Mouse (Mus musculus): ENCODE measurements around the gene Cpa5.

Cpa5 gene

DNA sequence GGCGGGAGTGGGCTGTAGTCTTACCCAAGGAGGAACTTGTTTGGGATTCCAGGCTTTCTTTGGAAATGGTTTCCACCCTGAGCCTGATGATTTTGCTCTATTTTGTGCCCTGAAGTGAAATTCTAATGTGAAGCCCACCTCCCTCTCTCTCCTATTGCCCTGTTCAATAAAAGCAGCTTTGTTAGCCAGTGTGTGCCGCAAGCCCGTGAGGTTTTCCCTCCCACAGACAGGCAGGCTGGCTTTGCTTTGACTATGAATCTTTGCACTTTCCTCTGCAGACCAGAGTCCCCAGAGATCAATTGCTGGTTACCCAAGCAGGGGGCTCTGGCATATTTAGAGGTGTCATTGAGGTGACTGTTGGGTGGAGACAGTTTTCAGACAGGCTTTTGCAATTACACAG is 33.7 kb downstream of the Cpa5 start:
- no peak for DNase-seq (ENCODE audit: low read depth, low spot score)

- DNase-seq (ENCODE audit: low read depth, low spot score), result no peak
Observed at GRCm38 (mm10) chr6:30645379-30645778, 34.6 kb downstream of the Cpa5 start.

DNA sequence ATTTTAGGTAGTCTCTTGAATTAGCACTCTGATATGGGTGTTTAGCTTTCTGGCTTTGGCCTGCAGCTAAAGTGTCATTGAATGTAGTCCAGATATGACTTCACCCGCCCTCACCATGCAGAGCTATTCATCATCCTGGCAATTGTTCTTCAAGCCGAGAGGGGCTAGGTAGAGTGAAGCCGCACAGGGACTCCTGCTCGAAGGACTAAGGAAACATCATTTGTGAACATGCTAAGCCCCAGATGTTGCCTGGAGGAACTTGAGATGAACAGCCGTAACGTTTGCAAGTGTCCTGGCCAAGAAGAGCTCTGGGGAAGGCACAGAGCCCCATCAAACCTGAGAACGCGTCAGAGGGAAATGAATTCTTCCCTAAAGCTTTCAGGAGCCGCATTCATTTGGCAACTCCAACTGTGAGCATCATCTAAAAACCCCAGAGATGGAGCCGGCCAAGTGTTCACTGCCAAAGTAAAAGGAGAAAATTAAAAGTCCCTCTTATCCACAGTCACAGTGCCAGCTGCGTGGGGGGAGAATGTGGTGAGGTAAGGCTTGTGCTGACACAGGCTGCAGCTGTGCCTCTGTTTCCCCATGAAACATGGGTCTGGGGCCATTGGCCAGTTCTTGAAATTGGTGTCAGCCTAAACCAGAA is 39.0 kb downstream of the Cpa5 start:
- no peak for DNase-seq (ENCODE audit: low read depth, low spot score)

DNA sequence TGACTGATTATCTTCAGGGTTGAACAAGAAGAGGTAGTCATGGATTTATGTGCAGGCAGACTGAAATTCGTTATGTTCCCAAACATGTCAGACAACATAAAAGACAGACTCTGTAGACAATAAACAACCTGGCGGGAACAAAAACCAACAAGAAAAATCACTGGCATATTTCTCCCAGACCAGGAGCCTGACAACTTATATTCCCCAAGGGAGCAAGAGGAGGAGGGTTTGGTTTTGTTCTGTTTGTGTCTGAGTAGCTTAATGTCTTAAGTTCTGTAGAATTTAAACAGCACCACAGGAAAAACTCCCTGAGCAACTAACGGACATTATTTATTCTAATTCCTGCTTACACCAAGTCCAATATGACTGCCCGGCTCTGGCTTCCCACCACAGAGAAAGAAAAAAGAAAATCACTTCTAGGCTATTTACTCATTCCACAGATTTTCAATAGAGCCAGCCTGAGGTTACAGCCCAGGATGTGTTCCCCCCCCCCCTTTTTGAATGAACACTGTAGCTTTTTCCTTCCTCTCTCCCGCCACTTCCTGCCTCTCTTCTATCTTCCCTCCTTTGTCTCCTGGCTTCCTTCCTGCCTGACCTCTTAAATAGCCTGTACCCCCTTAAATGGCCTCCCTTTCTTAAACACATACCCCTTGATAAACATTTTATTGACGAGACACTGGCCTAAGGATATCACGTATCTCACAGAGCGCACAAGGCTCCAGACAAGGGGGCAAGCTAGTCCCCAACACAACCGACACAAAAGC is 41.8 kb downstream of the Cpa5 start:
- no peak for DNase-seq (ENCODE audit: low read depth, low spot score)

GRCm38 (mm10) chr6:30653518-30653917 is 42.7 kb downstream of the Cpa5 start:
- no peak for DNase-seq (ENCODE audit: low read depth, low spot score)

- DNase-seq (ENCODE audit: low read depth, low spot score), result no peak
Observed at GRCm38 (mm10) chr6:30654402-30654859, 43.6 kb downstream of the Cpa5 start.

GRCm38 (mm10) chr6:30654932-30655331 is 44.1 kb downstream of the Cpa5 start:
- DNase-seq (ENCODE audit: low read depth, low spot score), result no peak

- no peak for DNase-seq (ENCODE audit: low read depth, low spot score)
Observed at GRCm38 (mm10) chr6:30657279-30657678, 46.5 kb downstream of the Cpa5 start.

DNA sequence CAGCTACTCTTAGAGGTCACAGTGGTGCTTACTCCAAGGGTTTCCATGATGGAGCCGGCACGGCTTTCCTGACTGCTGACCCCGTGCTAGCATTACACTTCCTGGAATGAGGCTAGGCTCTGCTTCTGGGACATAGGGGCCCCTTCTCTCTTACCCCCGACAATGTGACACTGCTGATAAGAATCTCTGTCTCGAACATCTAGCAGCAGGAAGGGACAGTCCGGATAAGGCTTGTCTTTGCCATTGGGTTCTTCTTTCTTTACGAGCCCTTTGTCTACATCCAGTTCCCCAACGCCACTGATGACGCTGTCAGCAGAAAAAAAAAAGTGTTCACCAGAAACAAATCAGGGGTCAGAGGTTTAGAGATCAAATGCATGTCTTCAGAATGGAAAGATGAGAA is 47.8 kb downstream of the Cpa5 start:
- no peak for DNase-seq (ENCODE audit: low read depth, low spot score)

- no peak for DNase-seq (ENCODE audit: low read depth, low spot score)
Observed at GRCm38 (mm10) chr6:30664776-30665175, 54.0 kb downstream of the Cpa5 start.

GRCm38 (mm10) chr6:30665296-30665695 is 54.5 kb downstream of the Cpa5 start:
- no peak for DNase-seq (ENCODE audit: low read depth, low spot score)

DNA sequence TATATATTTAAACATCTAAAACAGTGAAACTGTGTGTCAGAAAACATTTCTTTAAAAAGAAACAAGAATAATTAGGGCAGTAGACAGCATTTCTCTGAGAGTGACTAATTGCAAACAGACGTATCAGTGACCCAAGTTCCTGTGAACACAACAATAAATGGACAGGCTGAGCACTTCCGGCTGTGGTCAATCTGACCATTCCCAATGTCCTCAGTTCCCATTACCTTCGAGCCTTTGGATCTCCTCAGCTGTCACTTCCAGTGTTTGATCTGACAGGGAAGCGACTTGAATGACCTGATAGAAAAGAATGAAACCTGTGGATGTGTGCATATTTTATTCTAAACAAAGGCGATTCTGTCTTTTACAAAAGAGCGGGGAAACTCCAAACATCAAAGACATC is 55.2 kb downstream of the Cpa5 start:
- no peak for DNase-seq (ENCODE audit: low read depth, low spot score)

DNA sequence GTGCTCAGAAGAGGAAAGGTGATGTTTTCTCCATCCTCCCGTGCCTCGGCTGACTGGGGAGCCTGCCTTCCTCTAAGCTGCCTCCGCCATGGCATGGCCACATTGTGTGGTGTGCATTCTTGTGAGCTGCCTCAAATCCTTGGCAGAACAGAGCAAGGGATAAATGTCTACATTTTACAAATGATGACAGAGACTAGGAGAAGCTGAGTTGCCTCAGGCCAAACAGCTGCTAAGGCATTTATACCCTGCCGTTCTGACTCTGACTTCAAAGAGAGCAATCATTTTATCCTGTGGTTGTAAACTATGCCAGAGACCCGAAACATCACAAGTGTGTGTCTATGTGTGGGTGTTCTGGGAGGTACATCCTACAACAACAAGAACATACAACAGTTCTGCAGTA is 56.8 kb downstream of the Cpa5 start:
- DNase-seq (ENCODE audit: low read depth, low spot score), result peak; percentile 78

DNA sequence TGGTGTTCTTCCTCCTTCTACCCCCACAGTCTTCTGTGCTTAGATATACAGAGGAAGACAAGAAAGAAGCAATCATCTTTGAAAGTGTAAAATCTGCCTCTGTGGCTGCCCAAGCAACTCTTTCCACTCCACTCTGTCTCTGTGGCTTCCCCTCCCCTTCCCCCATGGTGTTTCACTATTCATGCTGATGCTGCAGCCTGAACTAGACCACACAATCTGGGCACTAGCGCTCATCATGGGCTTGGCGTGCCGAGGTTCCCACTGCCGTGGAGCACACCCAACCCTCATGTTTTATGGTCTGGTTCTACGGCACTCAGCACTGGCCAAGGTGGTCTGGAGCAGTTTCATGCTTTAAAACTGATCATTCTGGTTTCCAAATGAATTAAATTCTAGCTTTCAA is 60.9 kb downstream of the Cpa5 start:
- no peak for DNase-seq (ENCODE audit: low read depth, low spot score)

DNA sequence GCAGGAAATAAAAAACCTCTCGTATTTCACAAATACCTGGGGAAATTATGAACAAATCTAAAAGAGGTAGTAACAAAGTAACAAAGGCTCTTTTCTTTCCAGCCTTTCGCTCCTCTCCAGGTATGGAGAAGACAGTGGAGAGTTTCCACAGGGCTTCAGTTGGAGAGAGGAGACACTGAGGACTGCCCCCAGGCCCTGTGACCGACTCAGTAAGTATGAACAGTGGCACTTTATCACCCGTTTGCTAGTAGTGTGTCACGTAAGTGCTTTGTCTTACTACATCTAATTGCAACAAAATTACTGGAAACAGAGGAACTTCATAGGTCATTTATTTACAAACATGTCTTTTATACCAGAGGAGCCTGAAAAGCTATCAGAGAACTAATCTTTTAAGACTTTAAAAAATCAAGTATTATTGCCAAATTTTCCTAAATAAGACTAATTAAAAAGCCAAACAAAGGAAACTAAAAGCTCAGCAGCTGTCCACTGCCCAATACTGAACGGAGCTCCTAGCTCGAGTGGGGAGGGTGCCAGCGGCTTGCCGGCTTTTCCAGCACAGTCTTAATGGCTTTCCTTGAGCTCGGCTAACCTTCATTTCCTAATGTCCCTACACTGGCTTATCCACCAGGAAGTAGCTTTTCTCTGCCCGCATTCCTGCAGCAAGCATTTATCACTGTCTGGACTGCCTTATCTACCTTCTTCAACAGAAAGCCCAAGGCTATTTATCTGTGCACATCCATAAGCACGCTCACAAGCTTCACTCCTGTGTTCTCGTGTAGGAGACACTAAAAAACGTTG is 63.2 kb downstream of the Cpa5 start:
- no peak for DNase-seq (ENCODE audit: low read depth, low spot score)

DNA sequence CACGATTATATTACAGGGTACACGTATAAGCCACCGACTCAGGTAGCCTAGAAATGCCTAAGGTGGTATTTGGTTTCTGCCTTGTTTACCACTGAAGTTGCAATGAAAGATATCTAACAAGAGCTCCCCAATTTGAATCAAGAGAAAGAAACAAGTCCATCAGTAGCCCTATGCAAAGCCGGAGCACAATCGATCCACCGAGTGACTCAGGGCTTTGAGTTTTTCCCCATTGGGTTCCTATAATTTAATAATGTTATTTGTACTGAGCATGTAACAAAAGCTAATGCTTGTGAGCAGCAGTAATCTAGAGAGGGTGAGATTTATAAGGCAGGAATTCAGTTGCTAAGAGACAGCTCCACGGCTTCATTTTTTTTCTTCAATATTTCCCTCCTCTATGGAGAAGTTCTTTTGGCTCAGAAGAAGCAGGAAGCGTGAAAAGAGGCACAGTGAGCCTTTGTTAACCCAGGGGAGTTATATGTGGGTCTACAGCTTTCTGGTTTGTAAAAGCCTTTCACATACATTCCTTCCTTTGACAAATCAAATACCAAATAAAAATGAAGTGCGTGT is 64.0 kb downstream of the Cpa5 start:
- no peak for DNase-seq (ENCODE audit: low read depth, low spot score)

GRCm38 (mm10) chr6:30675281-30675771 is 64.5 kb downstream of the Cpa5 start:
- DNase-seq (ENCODE audit: low read depth, low spot score), result no peak

DNA sequence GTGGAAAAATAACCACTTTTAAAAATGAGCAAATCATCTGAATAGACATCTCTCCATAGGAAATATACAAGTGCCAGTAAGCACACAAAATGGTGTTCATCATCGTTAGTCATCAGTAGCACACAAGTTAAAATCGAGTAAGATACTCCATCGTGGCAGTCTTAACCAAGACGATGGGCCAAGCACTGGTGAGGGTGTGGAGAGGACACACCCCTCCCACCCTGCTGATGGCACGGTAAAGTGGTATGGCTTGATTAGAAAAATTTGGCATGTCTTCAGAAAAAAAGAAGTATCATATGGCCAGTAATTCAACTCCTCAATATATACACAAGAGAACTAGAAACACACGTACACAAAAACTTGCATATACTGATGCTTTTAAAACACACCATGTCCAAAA is 65.7 kb downstream of the Cpa5 start:
- no peak for DNase-seq (ENCODE audit: low read depth, low spot score)

- DNase-seq (ENCODE audit: low read depth, low spot score), result no peak
Observed at GRCm38 (mm10) chr6:30677591-30677990, 66.8 kb downstream of the Cpa5 start.

DNA sequence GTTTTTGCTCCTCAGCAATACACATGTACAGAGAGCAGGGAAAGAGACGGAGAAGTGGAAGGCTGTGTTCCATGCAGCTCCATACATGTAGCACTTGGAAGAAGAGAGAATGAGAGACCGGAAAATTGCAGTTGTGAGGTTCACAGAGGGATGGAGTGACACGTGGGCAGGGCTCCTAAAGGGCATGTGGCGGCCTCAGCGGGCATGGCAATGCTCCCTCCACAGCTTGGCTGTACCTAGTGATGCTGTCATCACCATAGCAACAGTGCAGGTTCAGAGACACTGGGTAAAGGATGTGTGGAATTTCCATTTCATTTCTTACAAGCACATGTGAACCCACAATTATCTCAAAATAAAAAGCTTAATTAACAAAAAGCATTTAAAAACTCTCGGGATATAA is 67.7 kb downstream of the Cpa5 start:
- DNase-seq (ENCODE audit: low read depth, low spot score), result no peak

DNA sequence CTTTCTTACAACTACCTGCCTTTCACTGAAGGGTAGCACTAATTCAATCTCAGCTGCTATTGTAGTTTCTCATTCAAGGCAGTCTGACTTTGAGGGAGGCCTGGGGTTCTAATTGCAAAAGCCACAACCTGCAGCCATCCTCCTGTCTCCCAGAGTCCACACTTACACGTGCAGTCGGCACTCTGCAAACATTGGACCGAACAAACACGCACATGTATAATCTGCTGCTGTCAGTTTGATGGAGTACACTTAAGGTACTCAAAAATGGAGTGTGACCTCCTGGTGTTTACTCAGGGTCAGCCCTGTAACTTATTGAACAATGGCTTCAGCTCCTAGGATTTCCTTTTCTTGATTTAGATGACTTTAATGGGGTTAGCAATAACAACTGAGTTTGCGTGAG is 68.8 kb downstream of the Cpa5 start:
- DNase-seq (ENCODE audit: low read depth, low spot score), result no peak

DNA sequence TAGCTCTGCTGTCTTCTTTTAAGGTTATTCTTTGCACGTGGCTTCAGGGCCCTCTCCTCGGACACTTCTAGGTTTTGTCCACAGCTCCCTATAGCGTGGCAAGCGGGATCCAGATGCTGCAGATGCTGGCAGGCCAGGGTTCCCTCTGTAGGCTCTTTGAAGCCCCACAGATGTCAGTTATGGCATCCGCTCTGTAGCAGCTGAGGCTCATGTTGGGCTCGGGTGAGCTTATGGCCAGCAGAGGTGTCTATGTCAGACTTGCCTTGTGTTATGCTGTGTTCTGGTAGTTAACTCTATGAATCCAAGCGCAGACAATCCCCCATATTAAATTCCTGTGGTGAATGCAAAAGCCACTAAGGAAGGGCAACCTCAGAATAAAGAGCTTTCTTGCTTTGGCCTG is 69.6 kb downstream of the Cpa5 start:
- no peak for DNase-seq (ENCODE audit: low read depth, low spot score)
